ENCODE assay signal across 8 mouse cellular contexts in genomic region chr19:41830106-41831031, GRCm38 (mm10). TPM values are rescaled to one million over a fixed set of nuclear protein-coding genes. Genes with fewer than 3 reads are reported as not detected.
DNase-seq lines count a peak whose midpoint lies in the region; ATAC-seq lines count a peak whose summit lies in the region.

No protein-coding gene starts in this region.

- peak overlapping the region; percentile 91 for H3K4me2 ChIP-seq in hindbrain, embryonic 15.5 days

- H3K36me3 ChIP-seq in hindbrain, embryonic 15.5 days: no peaks in the 10 kb centered on the region

- intact Hi-C loops in left cerebral cortex, postnatal 25 days (cut with DNase I): loop anchor here (1.0 kb wide), 1 partner anchor 16 kb away; no protein-coding TSS in a partner anchor

- peak; percentile 55 for ATAC-seq in hindbrain, embryonic 15.5 days (ENCODE audit: low FRiP score, low read depth)
- peak; percentile 45 for ATAC-seq in megakaryocyte progenitor cell, adult 5-6 weeks (replicated peaks; ENCODE audit: poor library complexity)

- peak overlapping the region; percentile 94 for H3K27ac ChIP-seq in hindbrain, embryonic 15.5 days (replicated peaks)

- under 1% methylated on average over 108 of the region's 112 CpGs for WGBS in hindbrain, embryonic 15.5 days

- H3K9ac ChIP-seq in hindbrain, embryonic 15.5 days: peak overlapping the region; percentile 75

- H3K4me3 ChIP-seq in hindbrain, embryonic 15.5 days: peak overlapping the region; percentile 81

- no peaks in the 10 kb centered on the region for H3K27me3 ChIP-seq in hindbrain, embryonic 15.5 days

- peaks cover 32% of the 10 kb centered on the region for H3K4me1 ChIP-seq in hindbrain, embryonic 15.5 days (replicated peaks)

- H3K9me3 ChIP-seq in hindbrain, embryonic 15.5 days: no peaks in the 10 kb centered on the region

- DNase-seq in embryo, embryonic 10 days (ENCODE audit: low spot score): peak; percentile 74
- no peak for DNase-seq in embryo, embryonic 10.5 days (ENCODE audit: low spot score)
- peak; percentile 57 for DNase-seq in cerebellum, adult 8-10 months
- peak; percentile 58 to 60 for DNase-seq in frontal cortex, postnatal 36 days (ENCODE audit: low spot score in 2 of 2)
- DNase-seq in left cerebral cortex, postnatal 25 days (ENCODE audit: low spot score in 2 of 2): peak; percentile 52 to 60
- peak; percentile 52 for DNase-seq in skeletal muscle tissue, adult 2 months (ENCODE audit: low read depth, low spot score)

RNA-seq across cellular contexts. Expression of gene Frat1, which starts 0.6 kb away (rescaled TPM):
- polyA plus RNA-seq in hindbrain, embryonic 15.5 days (2015; fragmentation: Nextera tagmentation; extraction: Ambion mirVana): 19.1 and 21.1 TPM in 2 replicates
- 10 to 100 TPM; 14.2 to 15.2 TPM for total RNA-seq in left cerebral cortex, postnatal 25 days (2021)
- 9.1 TPM in 2 replicates for total RNA-seq in megakaryocyte progenitor cell, adult 5-6 weeks (2015)
- 9.5 and 11.7 TPM in 2 replicates for total RNA-seq in megakaryocyte progenitor cell, adult 5-6 weeks (2017)

RNA-seq across cellular contexts. Expression of gene Frat2, which starts 17.6 kb away (rescaled TPM):
- polyA plus RNA-seq in hindbrain, embryonic 15.5 days (2015; fragmentation: Nextera tagmentation; extraction: Ambion mirVana): 6.7 and 8.1 TPM in 2 replicates
- 1 to 10 TPM; 7.4 to 7.6 TPM for total RNA-seq in left cerebral cortex, postnatal 25 days (2021)
- 25.2 and 27.8 TPM in 2 replicates for total RNA-seq in megakaryocyte progenitor cell, adult 5-6 weeks (2015)
- total RNA-seq in megakaryocyte progenitor cell, adult 5-6 weeks (2017): 28.2 and 29.8 TPM in 2 replicates

RNA-seq across cellular contexts. Expression of gene Arhgap19, which starts 28.5 kb away (rescaled TPM):
- 5.8 and 6.6 TPM in 2 replicates for polyA plus RNA-seq in hindbrain, embryonic 15.5 days (2015; fragmentation: Nextera tagmentation; extraction: Ambion mirVana)
- 1 to 10 TPM; 2.7 to 3.7 TPM for total RNA-seq in left cerebral cortex, postnatal 25 days (2021)
- 48.6 and 50.6 TPM in 2 replicates for total RNA-seq in megakaryocyte progenitor cell, adult 5-6 weeks (2015)
- 56.7 and 57.3 TPM in 2 replicates for total RNA-seq in megakaryocyte progenitor cell, adult 5-6 weeks (2017)

Comparison
In these comparisons a context has a peak if more than half of its experiments do, and no peak if none do; other contexts are left out.
1. RNA of gene Arhgap19, which starts 28.5 kb away (total RNA-seq): 48.6 to 57.3 TPM in megakaryocyte progenitor cell, adult 5-6 weeks; 2.7 to 3.7 TPM in left cerebral cortex, postnatal 25 days; every median in the first group is over 10 times any median in the second.